ENCODE assay signal across 24 mouse cellular contexts in the genomic region with DNA sequence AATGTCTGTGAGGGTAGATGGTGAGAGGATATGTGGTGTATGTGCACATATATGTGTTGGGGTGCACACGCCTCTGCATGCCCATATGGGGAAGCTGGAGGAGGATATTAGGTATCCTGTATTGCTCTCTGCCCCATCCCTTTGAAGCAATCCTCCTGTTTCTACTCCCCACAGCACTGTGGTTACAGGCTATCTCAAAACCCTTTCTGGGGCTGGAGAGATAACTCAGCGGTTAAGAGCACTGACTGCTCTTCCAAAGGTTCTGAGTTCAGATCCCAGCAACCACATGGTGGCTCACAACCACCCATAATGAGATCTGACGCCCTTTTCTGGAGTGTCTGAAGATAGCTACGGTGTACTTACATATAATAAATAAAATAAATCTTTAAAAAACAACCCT.
"Had no signal": no experiment of that assay in that cellular context is flagged by ENCODE, and none has a peak within 500 bp of the region (broad histone marks: within the 10 kb centered on the region; RNA-seq: fewer than 3 reads in every experiment).

No protein-coding gene starts in this region.

- H3K27me3 ChIP-seq: heart, embryonic 13.5 days; heart, embryonic 15.5 days; hindbrain, embryonic 13.5 days; hindbrain, embryonic 15.5 days; kidney, embryonic 15.5 days; limb, embryonic 13.5 days; limb, embryonic 15.5 days; liver, embryonic 12.5 days had no signal

- H3K9me3 ChIP-seq: heart, embryonic 13.5 days; heart, embryonic 15.5 days; hindbrain, embryonic 13.5 days; hindbrain, embryonic 15.5 days; kidney, embryonic 15.5 days; limb, embryonic 13.5 days; limb, embryonic 15.5 days; liver, embryonic 12.5 days had no signal

- H3K36me3 ChIP-seq: heart, embryonic 13.5 days; heart, embryonic 15.5 days; hindbrain, embryonic 13.5 days; hindbrain, embryonic 15.5 days; kidney, embryonic 15.5 days; limb, embryonic 13.5 days; limb, embryonic 15.5 days; liver, embryonic 12.5 days had no signal

- DNase-seq: gastrocnemius, adult 2 months; gastrocnemius, postnatal 14 days; gastrocnemius, postnatal 36 days; heart, adult 11 months; heart, adult 2 months; heart, postnatal 14 days; heart, postnatal 36 days; kidney, adult 11 months; kidney, adult 2 months; kidney, adult 9 months; kidney, postnatal 14 days; kidney, postnatal 36 days; layer of hippocampus, adult 9-11 months; layer of hippocampus, postnatal 36 days; left cerebral cortex, postnatal 4 days had no signal

- H3K4me3 ChIP-seq: gastrocnemius, adult 2 months; heart, adult 2 months; heart, embryonic 13.5 days; heart, embryonic 15.5 days; hindbrain, embryonic 13.5 days; hindbrain, embryonic 15.5 days; kidney, embryonic 15.5 days; left cerebral cortex, adult 2 months; limb, embryonic 13.5 days; limb, embryonic 15.5 days; liver, embryonic 12.5 days had no signal
